Mouse (Mus musculus) MEL (cell line): ENCODE data around the gene Rpl37a. TPM values are rescaled to one million over a fixed set of nuclear protein-coding genes. Genes with fewer than 3 reads are reported as not detected.

Experiments
- DNase-seq: peaks from one replicate; pipeline ENCODE4 v3.0.0; 2011; ENCODE audit warnings: low read depth, low spot score
- H3K27ac ChIP-seq: 2 replicates; pipeline ENCODE4 v1.5.1; 2012; ENCODE audit warnings: low read depth, mild to moderate bottlenecking, control low read depth, low read length, moderate library complexity; ENCODE audit not compliant: control insufficient read depth
- H3K27me3 ChIP-seq, 2 experiments: fragments of 150-350 bp in 1 of 2; sonication (generic) in 1 of 2; 2 replicates each; pipeline ENCODE4 v1.6.1; 2012; ENCODE audit warnings: low read length in 2 of 2, mild to moderate bottlenecking in 2 of 2, improper control_type of control experiment in 1 of 2, moderate library complexity in 1 of 2; ENCODE audit not compliant: insufficient read depth in 2 of 2, control insufficient read depth in 1 of 2
- H3K36me3 ChIP-seq, 2 experiments: 2 replicates each; pipeline ENCODE4 v1.6.1; 2012 to 2014; ENCODE audit warnings: low read length in 2 of 2, improper control_type of control experiment in 1 of 2, inconsistent platforms in 1 of 2, mild to moderate bottlenecking in 1 of 2; ENCODE audit not compliant: insufficient read depth in 2 of 2, control insufficient read depth in 1 of 2
- H3K4me1 ChIP-seq, 2 experiments: fragments of 150-350 bp in 1 of 2; sonication (generic) in 1 of 2; 2 replicates each; pipeline ENCODE4 v1.6.1; 2012; ENCODE audit warnings: low read length in 2 of 2, improper control_type of control experiment in 1 of 2, mild to moderate bottlenecking in 1 of 2; ENCODE audit not compliant: insufficient read depth in 2 of 2, control insufficient read depth in 1 of 2
- H3K4me3 ChIP-seq, 2 experiments: fragments of 150-350 bp in 1 of 2; sonication (generic) in 1 of 2; 2 replicates each; pipeline ENCODE4 v1.5.1; 2012; ENCODE audit warnings: low read depth in 2 of 2, low read length in 2 of 2, mild to moderate bottlenecking in 2 of 2, moderate library complexity in 2 of 2, control low read depth in 1 of 2, improper control_type of control experiment in 1 of 2; ENCODE audit not compliant: control insufficient read depth in 1 of 2, insufficient read depth in 1 of 2
- H3K79me2 ChIP-seq: 2 replicates; pipeline ENCODE4 v1.6.1; 2012; ENCODE audit warnings: mild to moderate bottlenecking, low read length, moderate library complexity; ENCODE audit not compliant: control insufficient read depth, poor library complexity, insufficient read depth
- H3K9ac ChIP-seq: 2 replicates; pipeline ENCODE4 v1.6.1; 2012; ENCODE audit warnings: low read depth, mild to moderate bottlenecking, control low read depth, low read length, moderate library complexity; ENCODE audit not compliant: control insufficient read depth, poor library complexity, severe bottlenecking
- H3K9me3 ChIP-seq: fragments of 150-350 bp; sonication (generic); replicated peaks from 2 replicates; pipeline ENCODE4 v1.6.1; 2012; ENCODE audit warnings: mild to moderate bottlenecking, low read length, improper control_type of control experiment, moderate library complexity; ENCODE audit not compliant: insufficient read depth
- CHD1 ChIP-seq: IDR thresholded peaks from 2 replicates; pipeline ENCODE4 v1.6.1; 2012; ENCODE audit warnings: low read depth, mild to moderate bottlenecking, inconsistent platforms, low read length, improper control_type of control experiment
- CHD2 ChIP-seq: IDR thresholded peaks from 2 replicates; pipeline ENCODE4 v1.6.1; 2011; ENCODE audit warnings: low read length, improper control_type of control experiment
- CTCF ChIP-seq, 3 experiments: IDR thresholded peaks in 2 of 3; conservative IDR thresholded peaks in 1 of 3; 2 replicates each; pipeline ENCODE4 v1.5.1; 2011 to 2012; ENCODE audit warnings: low read length in 3 of 3, low read depth in 2 of 3, mild to moderate bottlenecking in 2 of 3, improper control_type of control experiment in 1 of 3, inconsistent platforms in 1 of 3, mixed read lengths in 1 of 3, moderate library complexity in 1 of 3; ENCODE audit not compliant: control insufficient read depth in 1 of 3, insufficient read depth in 1 of 3, poor library complexity in 1 of 3, severe bottlenecking in 1 of 3
- EP300 ChIP-seq, 2 experiments: IDR thresholded peaks; 2 replicates each; pipeline ENCODE4 v1.6.1; 2011; ENCODE audit warnings: improper control_type of control experiment in 2 of 2, low read length in 2 of 2, low read depth in 1 of 2, mild to moderate bottlenecking in 1 of 2
- GATA1 ChIP-seq: IDR thresholded peaks from 2 replicates; pipeline ENCODE4 v1.6.1; 2011; ENCODE audit warnings: low read depth, low read length, improper control_type of control experiment
- JUND ChIP-seq: IDR thresholded peaks from 2 replicates; pipeline ENCODE4 v1.6.1; 2011; ENCODE audit warnings: low read depth, mild to moderate bottlenecking, improper control_type of control experiment, low read length
- KAT2A ChIP-seq: conservative IDR thresholded peaks from 2 replicates; pipeline ENCODE4 v1.6.1; 2012; ENCODE audit warnings: low read depth, low read length, improper control_type of control experiment, inconsistent platforms
- MAZ ChIP-seq: IDR thresholded peaks from 2 replicates; pipeline ENCODE4 v1.6.1; 2012; ENCODE audit warnings: low read depth, mild to moderate bottlenecking, inconsistent platforms, low read length, improper control_type of control experiment
- RAD21 ChIP-seq: IDR thresholded peaks from 2 replicates; pipeline ENCODE4 v1.6.1; 2011; ENCODE audit warnings: mild to moderate bottlenecking, low read depth, low read length, improper control_type of control experiment
- SMC3 ChIP-seq: IDR thresholded peaks from 2 replicates; pipeline ENCODE4 v1.6.1; 2011; ENCODE audit warnings: low read depth, low read length, improper control_type of control experiment
- TCF12 ChIP-seq: IDR thresholded peaks from 2 replicates; pipeline ENCODE4 v1.6.1; 2014; ENCODE audit warnings: low read depth, mild to moderate bottlenecking, inconsistent platforms, low read length, improper control_type of control experiment, moderate library complexity
- UBTF ChIP-seq: IDR thresholded peaks from 2 replicates; pipeline ENCODE4 v1.6.1; 2012; ENCODE audit warnings: low read depth, mild to moderate bottlenecking, inconsistent platforms, low read length, improper control_type of control experiment, moderate library complexity, borderline replicate concordance; ENCODE audit not compliant: insufficient read depth
- USF1 ChIP-seq: IDR thresholded peaks from 2 replicates; pipeline ENCODE4 v1.6.1; 2014; ENCODE audit warnings: low read depth, mild to moderate bottlenecking, inconsistent platforms, low read length, improper control_type of control experiment, moderate library complexity
- ZMIZ1 ChIP-seq: IDR thresholded peaks from 2 replicates; pipeline ENCODE4 v1.6.1; 2012; ENCODE audit warnings: low read depth, mild to moderate bottlenecking, inconsistent platforms, low read length, improper control_type of control experiment, moderate library complexity
- ZNF384 ChIP-seq: IDR thresholded peaks from 2 replicates; pipeline ENCODE4 v1.6.1; 2012; ENCODE audit warnings: low read depth, mild to moderate bottlenecking, inconsistent platforms, low read length, improper control_type of control experiment
- polyA plus RNA-seq, 2 experiments: library from polyadenylated mRNA; stranded (reverse) in 1 of 2; unstranded in 1 of 2; fragments of >175 nt in 1 of 2; fragments of >200 nt in 1 of 2; gene quantifications; 2 replicates each; pipeline versions ENCODE4 v1.2.1 to v1.2.4; 2012; ENCODE audit warnings: low replicate concordance in 2 of 2, low read depth in 1 of 2; ENCODE audit not compliant: insufficient read length in 2 of 2, insufficient read depth in 1 of 2, missing spikeins in 1 of 2
- total RNA-seq: library from RNA; depleted of rRNA; stranded (reverse); fragments of 300-350 nt; gene quantifications from 2 replicates; pipeline ENCODE4 v1.2.3, GENCODE M21; 2012

Gene Rpl37a
- total and polyA plus RNA-seq, 3 experiments = 1,104 to 4,601 (median 2,623) TPM

- H3K4me1 ChIP-seq = peaks cover 6 to 7% of the 10 kb centered on the region in 2 experiments; a peak in 2 of 4 replicates
- H3K4me3 ChIP-seq = no peak overlapping the region
- H3K27ac ChIP-seq = peak overlapping the region; percentile 9
- H3K9me3 ChIP-seq = no peaks in the 10 kb centered on the region
- TF ChIP-seq ZNF384 = no peak
- TF ChIP-seq USF1 = no peak
- peak; percentile 46 to 64; a peak in 3 of 4 replicates for TF ChIP-seq EP300 (IDR thresholded peaks at IDR 0.05; ENCODE audit: low read depth in 1 of 2, low read length in 2 of 2)
- no peak for TF ChIP-seq JUND
- no peak for TF ChIP-seq CHD2
- TF ChIP-seq CHD1 = no peak
- no peak for TF ChIP-seq CTCF (IDR thresholded peaks at IDR 0.05 in 2 of 3, conservative IDR thresholded peaks at IDR 0.05 in 1 of 3; ENCODE audit: control insufficient read depth in 1 of 3, insufficient read depth in 1 of 3, low read depth in 2 of 3, low read length in 3 of 3, poor library complexity in 1 of 3, severe bottlenecking in 1 of 3)
- TF ChIP-seq MAZ = no peak
- no peak for TF ChIP-seq SMC3
- TF ChIP-seq GATA1 = peak; percentile 46; the same call in 1 of the 2 replicates
- TF ChIP-seq TCF12 = peak; percentile 41; the same call in 1 of the 2 replicates
- no peak for TF ChIP-seq RAD21
- peaks cover 14% of the 10 kb centered on the region for H3K79me2 ChIP-seq
- H3K36me3 ChIP-seq = peaks cover 2 to 11% of the 10 kb centered on the region in 2 experiments
- no peak overlapping the region for H3K9ac ChIP-seq
- no peaks in the 10 kb centered on the region for H3K27me3 ChIP-seq
- peak; percentile 60 for DNase-seq
These were observed 3.6 kb upstream of the Rpl37a start for GRCm38 (mm10) chr1:72707525-72707924.

GRCm38 (mm10) chr1:72711684-72712083, 594 bp downstream of the Rpl37a start:
- TF ChIP-seq CHD1 (peak; percentile 88; the same call in 1 of the 2 replicates), KAT2A (no peak)
- Histone ChIP-seq H3K79me2 (peaks cover 22% of the 10 kb centered on the region), H3K9me3 (no peaks in the 10 kb centered on the region), H3K4me1 (peaks cover 7 to 13% of the 10 kb centered on the region in 2 experiments; a peak in 3 of 4 replicates), H3K36me3 (peaks cover 11 to 28% of the 10 kb centered on the region in 2 experiments), H3K27me3 (no peaks in the 10 kb centered on the region), H3K9ac (peak overlapping the region; percentile 100), H3K4me3 (peak overlapping the region; percentile 53 to 97), H3K27ac (peak overlapping the region; percentile 81)
- peak; percentile 46 for DNase-seq

DNA sequence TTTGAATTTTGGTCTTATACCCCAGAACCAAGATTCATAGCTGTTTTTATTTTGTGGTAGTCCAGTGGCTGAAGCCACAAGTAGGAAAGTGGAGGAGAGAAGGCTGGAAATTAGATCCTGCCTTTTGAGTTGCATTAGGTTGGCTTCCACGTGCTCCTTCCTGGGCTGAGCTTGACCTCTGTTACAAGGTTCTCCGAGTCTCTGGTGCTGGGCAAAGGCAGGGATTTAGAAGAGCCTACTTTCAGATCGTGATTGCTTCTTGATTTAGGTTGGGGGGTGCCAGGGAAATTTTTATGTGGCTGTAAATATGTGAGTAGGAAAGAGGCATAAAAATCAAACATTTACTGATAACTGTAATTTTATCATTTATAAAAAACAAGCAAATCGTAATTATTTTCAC, 3.5 kb downstream of the Rpl37a start:
- TF ChIP-seq ZMIZ1 = peak; percentile 65; the same call in 1 of the 2 replicates
- no peak for TF ChIP-seq UBTF
- Histone ChIP-seq H3K27me3 (no peaks in the 10 kb centered on the region), H3K36me3 (peaks cover 11 to 18% of the 10 kb centered on the region in 2 experiments), H3K27ac (no peak overlapping the region), H3K4me3 (no peak overlapping the region), H3K4me1 (peaks cover 0 to 7% of the 10 kb centered on the region in 2 experiments; a peak in 3 of 4 replicates), H3K79me2 (peaks cover 22% of the 10 kb centered on the region), H3K9ac (no peak overlapping the region), H3K9me3 (no peaks in the 10 kb centered on the region)
- DNase-seq = peak; percentile 28
